Mouse (Mus musculus): ENCODE measurements at regions not wholly inside any gene's neighbourhood (a gene's known extent, or its start where the extent isn't known, plus 50 kb on each side); places are given as distances from the start of the nearest gene placed in this dataset.

- no peak overlapping the region for H3K4me3 ChIP-seq (ENCODE audit: low read length)
- H3K27me3 ChIP-seq (ENCODE audit: insufficient read depth, low read length), result no peaks in the 10 kb centered on the region
- H3K27ac ChIP-seq, result no peak overlapping the region
- 69% methylated on average over 5 of the region's 5 CpGs for WGBS
- no peak overlapping the region for H3K9ac ChIP-seq (replicated peaks; ENCODE audit: low read length)
- peaks cover 20% of the 10 kb centered on the region for H3K9me3 ChIP-seq (ENCODE audit: low read length)
- ATAC-seq (no peak), DNase-seq (ENCODE audit: low spot score) (no peak)
- H3K36me3 ChIP-seq (ENCODE audit: insufficient read depth, low read length), result no peaks in the 10 kb centered on the region
- H3K4me2 ChIP-seq (ENCODE audit: low read depth, low read length), result no peak overlapping the region
- no peak for TF ChIP-seq CTCF (IDR thresholded peaks at IDR 0.05; ENCODE audit: low read depth)
- no peaks in the 10 kb centered on the region for H3K4me1 ChIP-seq (ENCODE audit: insufficient read depth, low read length)
Measured at GRCm38 (mm10) chr12:113826377-113826776, 282.7 kb downstream of the Adam6a start.

DNA sequence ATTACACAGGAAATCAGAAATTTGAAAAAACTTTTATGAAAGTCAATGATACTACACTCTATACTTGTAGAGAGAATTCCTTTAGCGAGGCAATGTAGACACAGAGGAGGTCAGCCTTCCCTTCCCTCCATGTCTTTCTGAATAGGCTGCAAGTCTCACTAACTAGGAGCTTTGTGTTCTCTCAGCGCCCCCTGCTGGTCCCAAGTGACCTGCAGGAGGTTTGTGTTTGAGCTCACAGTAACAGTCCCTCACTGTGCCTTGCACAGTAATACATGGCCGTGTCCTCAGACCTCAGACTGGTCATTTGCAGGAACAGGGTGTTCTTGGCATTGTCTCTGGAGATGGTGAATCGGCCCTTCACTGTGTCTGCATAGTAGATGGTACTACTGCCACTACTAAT, 315.2 kb downstream of the Adam6a start:
- Histone ChIP-seq H3K27ac (no peak overlapping the region), H3K27me3 (ENCODE audit: insufficient read depth, low read length) (no peaks in the 10 kb centered on the region), H3K4me2 (ENCODE audit: low read depth, low read length) (no peak overlapping the region), H3K9ac (replicated peaks; ENCODE audit: low read length) (no peak overlapping the region), H3K4me3 (ENCODE audit: low read length) (no peak overlapping the region), H3K9me3 (ENCODE audit: low read length) (peaks cover 14% of the 10 kb centered on the region), H3K4me1 (ENCODE audit: insufficient read depth, low read length) (no peaks in the 10 kb centered on the region), H3K36me3 (ENCODE audit: insufficient read depth, low read length) (no peaks in the 10 kb centered on the region)
- no peak for DNase-seq (ENCODE audit: low spot score)
- no peak for ATAC-seq
- 56% methylated on average over 4 of the region's 4 CpGs for WGBS
- TF ChIP-seq CTCF (IDR thresholded peaks at IDR 0.05; ENCODE audit: low read depth), result 0 out of 2 replicates have a peak, but pooled peaks have one; percentile 16

DNA sequence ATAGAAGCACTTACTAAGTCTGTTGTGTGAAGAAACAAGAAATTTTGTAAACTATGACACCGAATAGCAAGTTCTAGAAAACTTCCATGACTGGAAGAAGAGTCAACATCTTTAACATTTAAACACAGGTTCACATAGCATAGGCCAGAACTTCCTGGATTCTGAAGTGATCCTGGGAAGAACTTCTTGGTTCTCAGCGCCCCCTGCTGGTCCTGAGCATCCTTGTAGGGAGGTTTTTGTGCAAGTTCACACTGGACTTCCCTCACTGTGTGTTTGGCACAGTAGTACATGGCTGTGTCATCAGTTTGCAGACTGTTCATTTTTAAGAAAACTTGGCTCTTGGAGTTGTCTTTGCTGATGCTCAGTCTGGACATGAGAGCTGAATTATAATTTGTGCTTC, 335.1 kb downstream of the Adam6a start:
- no peak overlapping the region for H3K9ac ChIP-seq (replicated peaks; ENCODE audit: low read length)
- H3K9me3 ChIP-seq (ENCODE audit: low read length), result peaks cover 15% of the 10 kb centered on the region; the same call in 1 of the 2 replicates
- ATAC-seq, result no peak
- no peak for DNase-seq (ENCODE audit: low spot score)
- H3K4me1 ChIP-seq (ENCODE audit: insufficient read depth, low read length), result no peaks in the 10 kb centered on the region
- H3K4me2 ChIP-seq (ENCODE audit: low read depth, low read length), result no peak overlapping the region
- 0 out of 2 replicates have a peak, but pooled peaks have one; percentile 11 for TF ChIP-seq CTCF (IDR thresholded peaks at IDR 0.05; ENCODE audit: low read depth)
- H3K27me3 ChIP-seq (ENCODE audit: insufficient read depth, low read length), result no peaks in the 10 kb centered on the region
- no peak overlapping the region for H3K27ac ChIP-seq
- no peak overlapping the region for H3K4me3 ChIP-seq (ENCODE audit: low read length)
- 27% methylated on average over 2 of the region's 2 CpGs for WGBS
- no peaks in the 10 kb centered on the region for H3K36me3 ChIP-seq (ENCODE audit: insufficient read depth, low read length)

- H3K36me3 ChIP-seq (ENCODE audit: insufficient read depth, low read length), result no peaks in the 10 kb centered on the region
- no peaks in the 10 kb centered on the region for H3K4me1 ChIP-seq (ENCODE audit: insufficient read depth, low read length)
- H3K27me3 ChIP-seq (ENCODE audit: insufficient read depth, low read length), result no peaks in the 10 kb centered on the region
- H3K9ac ChIP-seq (replicated peaks; ENCODE audit: low read length), result no peak overlapping the region
- no peak for TF ChIP-seq CTCF (IDR thresholded peaks at IDR 0.05; ENCODE audit: low read depth)
- H3K4me3 ChIP-seq (ENCODE audit: low read length), result no peak overlapping the region
- no peak overlapping the region for H3K27ac ChIP-seq
- 34% methylated on average over 4 of the region's 4 CpGs for WGBS
- H3K4me2 ChIP-seq (ENCODE audit: low read depth, low read length), result no peak overlapping the region
- ATAC-seq (no peak), DNase-seq (ENCODE audit: low spot score) (no peak)
- peaks cover 13% of the 10 kb centered on the region for H3K9me3 ChIP-seq (ENCODE audit: low read length)
Measured at GRCm38 (mm10) chr12:113896152-113896551, 352.4 kb downstream of the Adam6a start.

DNA sequence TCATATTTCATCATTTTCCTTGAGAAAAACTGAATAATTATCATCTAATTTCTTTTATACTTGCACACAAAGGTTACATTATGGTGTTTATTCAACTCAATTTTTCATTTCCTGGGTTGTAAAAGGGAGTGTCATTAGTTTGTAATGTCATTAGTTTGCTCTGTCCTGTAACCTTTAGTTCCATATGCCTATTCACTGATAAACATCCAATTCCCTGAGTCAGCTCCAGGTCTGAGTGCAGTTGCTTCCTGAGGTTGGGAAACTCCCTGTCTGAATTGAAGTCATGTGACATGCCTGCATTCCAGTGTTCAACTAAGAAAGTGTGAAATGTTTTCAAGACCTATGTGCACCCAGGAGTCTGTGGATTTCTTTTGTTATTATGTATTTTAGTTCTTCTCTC, 362.8 kb downstream of the Adam6a start:
- ATAC-seq, result no peak
- Histone ChIP-seq H3K36me3 (ENCODE audit: insufficient read depth, low read length) (no peaks in the 10 kb centered on the region), H3K9ac (replicated peaks; ENCODE audit: low read length) (no peak overlapping the region), H3K27ac (no peak overlapping the region), H3K4me3 (ENCODE audit: low read length) (no peak overlapping the region), H3K4me2 (ENCODE audit: low read depth, low read length) (no peak overlapping the region), H3K4me1 (ENCODE audit: insufficient read depth, low read length) (no peaks in the 10 kb centered on the region), H3K9me3 (ENCODE audit: low read length) (peaks cover 9% of the 10 kb centered on the region; the same call in 1 of the 2 replicates), H3K27me3 (ENCODE audit: insufficient read depth, low read length) (no peaks in the 10 kb centered on the region)
- no peak for DNase-seq (ENCODE audit: low spot score)
- TF ChIP-seq CTCF (IDR thresholded peaks at IDR 0.05; ENCODE audit: low read depth), result no peak

DNA sequence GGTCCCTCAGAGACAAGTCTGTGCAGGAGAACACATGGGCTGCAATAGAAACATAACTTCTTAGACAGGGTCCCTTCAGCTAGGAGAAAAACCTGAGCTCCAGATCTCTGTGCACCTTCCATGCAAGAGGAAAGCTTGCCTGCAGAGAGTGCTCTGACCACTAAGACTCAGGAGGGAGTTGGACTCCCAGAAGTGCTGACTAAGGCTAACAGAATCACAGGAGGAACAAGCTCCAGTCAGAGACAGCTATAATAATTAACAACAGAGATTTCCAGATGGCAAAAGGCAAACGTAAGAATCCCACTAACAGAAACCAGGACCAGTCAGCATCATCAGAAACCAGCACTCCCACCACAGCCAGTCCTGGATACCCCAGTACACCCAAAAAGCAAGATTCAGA, 364.0 kb downstream of the Adam6a start:
- Histone ChIP-seq H3K4me1 (ENCODE audit: insufficient read depth, low read length) (no peaks in the 10 kb centered on the region), H3K36me3 (ENCODE audit: insufficient read depth, low read length) (no peaks in the 10 kb centered on the region), H3K9ac (replicated peaks; ENCODE audit: low read length) (no peak overlapping the region), H3K4me3 (ENCODE audit: low read length) (no peak overlapping the region), H3K27ac (no peak overlapping the region), H3K27me3 (ENCODE audit: insufficient read depth, low read length) (no peaks in the 10 kb centered on the region), H3K4me2 (ENCODE audit: low read depth, low read length) (no peak overlapping the region), H3K9me3 (ENCODE audit: low read length) (peaks cover 9% of the 10 kb centered on the region; the same call in 1 of the 2 replicates)
- DNase-seq (ENCODE audit: low spot score) (no peak), ATAC-seq (no peak)
- no peak for TF ChIP-seq CTCF (IDR thresholded peaks at IDR 0.05; ENCODE audit: low read depth)
- 72% methylated on average over 1 of the region's 1 CpGs for WGBS

GRCm38 (mm10) chr12:113911770-113912169, 368.1 kb downstream of the Adam6a start:
- peaks cover 12% of the 10 kb centered on the region for H3K9me3 ChIP-seq (ENCODE audit: low read length)
- H3K36me3 ChIP-seq (ENCODE audit: insufficient read depth, low read length), result no peaks in the 10 kb centered on the region
- H3K4me3 ChIP-seq (ENCODE audit: low read length), result no peak overlapping the region
- ATAC-seq (no peak), DNase-seq (ENCODE audit: low spot score) (no peak)
- TF ChIP-seq CTCF (IDR thresholded peaks at IDR 0.05; ENCODE audit: low read depth), result no peak
- no peak overlapping the region for H3K9ac ChIP-seq (replicated peaks; ENCODE audit: low read length)
- 38% methylated on average over 3 of the region's 3 CpGs for WGBS
- no peak overlapping the region for H3K4me2 ChIP-seq (ENCODE audit: low read depth, low read length)
- H3K27ac ChIP-seq, result no peak overlapping the region
- no peaks in the 10 kb centered on the region for H3K27me3 ChIP-seq (ENCODE audit: insufficient read depth, low read length)
- no peaks in the 10 kb centered on the region for H3K4me1 ChIP-seq (ENCODE audit: insufficient read depth, low read length)
